Mouse (Mus musculus): ENCODE measurements around the gene Ccr1l1.

- no peak for TF ChIP-seq MYOD1 (IDR thresholded peaks at IDR 0.05; ENCODE audit: control insufficient read depth, insufficient read length, low read depth)
- no peak for TF ChIP-seq CTCF (IDR thresholded peaks at IDR 0.05; ENCODE audit: control insufficient read depth, insufficient read depth, insufficient read length)
- no peak for TF ChIP-seq FOSL1 (IDR thresholded peaks at IDR 0.05; ENCODE audit: insufficient read depth, low read length, poor library complexity, severe bottlenecking)
- TF ChIP-seq CEBPB (IDR thresholded peaks at IDR 0.05; ENCODE audit: low read depth) = no peak
These were observed 34.5 kb upstream of the Ccr1l1 start for GRCm38 (mm10) chr9:124012691-124013090.

All from C2C12 (cell line).